Mouse (Mus musculus) C2C12 (cell line): Measurements from ENCODE around the gene Scgb1c1. TPM values are rescaled to one million over a fixed set of nuclear protein-coding genes. Genes with fewer than 3 reads are reported as not detected.

Experiments used
- H3K27me3 ChIP-seq: one replicate; pipeline ENCODE4 v1.6.1; 2011; ENCODE audit not compliant: control insufficient read depth, insufficient read depth, insufficient read length
- H3K36me3 ChIP-seq: one replicate; pipeline ENCODE4 v1.6.1; 2011; ENCODE audit not compliant: control insufficient read depth, insufficient read depth
- H3K4me3 ChIP-seq: one replicate; pipeline ENCODE4 v1.5.1; 2011; ENCODE audit warnings: mild to moderate bottlenecking, control low read depth; ENCODE audit not compliant: poor library complexity, insufficient read depth, severe bottlenecking
- H3K79me2 ChIP-seq: one replicate; pipeline ENCODE4 v1.6.1; 2011; ENCODE audit not compliant: control insufficient read depth, insufficient read depth
- H3K79me3 ChIP-seq: one replicate; pipeline ENCODE4 v1.6.1; 2011; ENCODE audit warnings: low read depth, control low read depth
- H3ac ChIP-seq: one replicate; pipeline ENCODE3; 2011; ENCODE audit warnings: low read depth; ENCODE audit not compliant: control insufficient read depth, insufficient read length
- CEBPB ChIP-seq: IDR thresholded peaks from one replicate; pipeline ENCODE4 v1.6.1; 2011; ENCODE audit warnings: low read depth, mild to moderate bottlenecking, control low read depth, moderate library complexity
- CTCF ChIP-seq: IDR thresholded peaks from one replicate; pipeline ENCODE4 v1.5.1; 2011; ENCODE audit not compliant: control insufficient read depth, insufficient read depth, insufficient read length
- FOSL1 ChIP-seq: IDR thresholded peaks from one replicate; pipeline ENCODE4 v1.8.0; 2011; ENCODE audit warnings: mild to moderate bottlenecking, low read length; ENCODE audit not compliant: poor library complexity, insufficient read depth, severe bottlenecking
- MAX ChIP-seq: IDR thresholded peaks from one replicate; pipeline ENCODE4 v1.6.1; 2011; ENCODE audit warnings: mild to moderate bottlenecking, control low read depth
- MYOD1 ChIP-seq: IDR thresholded peaks from one replicate; pipeline ENCODE4 v1.6.1; 2011; ENCODE audit warnings: low read depth; ENCODE audit not compliant: control insufficient read depth, insufficient read length
- MYOG ChIP-seq: IDR thresholded peaks from one replicate; pipeline ENCODE4 v1.6.1; 2011; ENCODE audit not compliant: control insufficient read depth, insufficient read length; ENCODE audit errors: extremely low read depth
- USF1 ChIP-seq: IDR thresholded peaks from one replicate; pipeline ENCODE4 v1.6.1; 2011; ENCODE audit warnings: low read depth, mild to moderate bottlenecking, control low read depth, moderate library complexity
- polyA plus RNA-seq: library from polyadenylated mRNA; unstranded; fragments of >200 nt; fragmentation: generic; extraction: Trizol; gene quantifications from one replicate; pipeline ENCODE4 v1.2.1, GENCODE M21; 2012; ENCODE audit warnings: missing spikeins

Scgb1c1 gene
- polyA plus RNA-seq, 1 experiment, result not detected

DNA sequence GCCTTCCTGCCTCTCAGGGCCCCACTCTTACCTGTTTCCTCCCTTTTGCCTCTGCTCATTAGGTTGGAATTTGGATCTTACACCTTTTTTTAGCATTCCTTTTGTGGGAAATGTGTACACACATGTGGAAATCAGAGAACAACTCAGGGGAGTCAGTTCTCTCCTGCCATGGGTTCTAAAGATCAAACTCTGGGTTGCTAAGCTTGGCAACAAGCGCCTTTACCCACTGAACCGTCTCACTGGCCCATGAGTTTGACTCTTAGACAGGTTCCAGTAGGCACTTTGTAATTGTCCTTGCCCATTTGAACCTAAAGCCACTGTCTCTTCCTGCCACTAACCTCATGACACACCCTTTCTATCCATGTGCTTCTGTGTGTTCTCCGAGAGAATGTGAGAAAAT, 49.3 kb downstream of the Scgb1c1 start:
- H3K27me3 ChIP-seq, result no peaks in the 10 kb centered on the region
- H3ac ChIP-seq, result no peak overlapping the region
- TF ChIP-seq CEBPB, result no peak
- TF ChIP-seq MAX, result no peak
- TF ChIP-seq MYOG, result no peak
- TF ChIP-seq USF1, result no peak
- TF ChIP-seq CTCF, result no peak
- TF ChIP-seq MYOD1, result no peak
- no peak for TF ChIP-seq FOSL1
- no peak overlapping the region for H3K4me3 ChIP-seq
- H3K79me2 ChIP-seq, result no peaks in the 10 kb centered on the region
- H3K79me3 ChIP-seq, result no peaks in the 10 kb centered on the region
- H3K36me3 ChIP-seq, result peaks cover 60% of the 10 kb centered on the region

Other genes with a start within 250 kb of the Scgb1c1 start
- not detected for gene Olfr46, start 244.3 kb upstream of the Scgb1c1 start, polyA plus RNA-seq
- gene Olfr61, start 216.6 kb upstream of the Scgb1c1 start, polyA plus RNA-seq, result not detected
- gene Olfr53, start 199.1 kb upstream of the Scgb1c1 start, polyA plus RNA-seq, result not detected
- gene Olfr539, start 185.6 kb upstream of the Scgb1c1 start, polyA plus RNA-seq, result not detected
- not detected for gene Olfr45, start 163.6 kb upstream of the Scgb1c1 start, polyA plus RNA-seq
- gene Olfr541, start 148.3 kb upstream of the Scgb1c1 start, polyA plus RNA-seq, result not detected
- gene Cyp2e1, start 81.8 kb upstream of the Scgb1c1 start, polyA plus RNA-seq, result not detected
- not detected for gene Syce1, start 57.7 kb upstream of the Scgb1c1 start, polyA plus RNA-seq
- gene Zfp941, start 23.4 kb upstream of the Scgb1c1 start, polyA plus RNA-seq, result 0.18 TPM
- gene Urah, start 10.5 kb upstream of the Scgb1c1 start, polyA plus RNA-seq, result not detected
- 0.02 TPM for gene Odf3, start 2.3 kb downstream of the Scgb1c1 start, polyA plus RNA-seq
- not detected for gene Gm45785, start 10.8 kb downstream of the Scgb1c1 start, polyA plus RNA-seq
- 59.3 TPM for gene Ric8a, start 11.4 kb downstream of the Scgb1c1 start, polyA plus RNA-seq
- gene Bet1l, start 12.0 kb downstream of the Scgb1c1 start, polyA plus RNA-seq, result 19.9 TPM
- 211 TPM for gene Psmd13, start 36.4 kb downstream of the Scgb1c1 start, polyA plus RNA-seq
- gene Sirt3, start 36.8 kb downstream of the Scgb1c1 start, polyA plus RNA-seq, result 17.4 TPM
- gene Cox8b, start 54.9 kb downstream of the Scgb1c1 start, polyA plus RNA-seq, result 0.81 TPM
- gene Nlrp6, start 75.4 kb downstream of the Scgb1c1 start, polyA plus RNA-seq, result 0.01 TPM
- gene Pgghg, start 95.8 kb downstream of the Scgb1c1 start, polyA plus RNA-seq, result 12.2 TPM
- 0.44 TPM for gene Ifitm5, start 104.7 kb downstream of the Scgb1c1 start, polyA plus RNA-seq
- not detected for gene Gm45717, start 110.4 kb downstream of the Scgb1c1 start, polyA plus RNA-seq
- gene Ifitm2, start 110.4 kb downstream of the Scgb1c1 start, polyA plus RNA-seq, result 609 TPM
- 60.7 TPM for gene Ifitm1, start 121.7 kb downstream of the Scgb1c1 start, polyA plus RNA-seq
- gene Ifitm3, start 165.2 kb downstream of the Scgb1c1 start, polyA plus RNA-seq, result 956 TPM
- gene Ifitm6, start 172.4 kb downstream of the Scgb1c1 start, polyA plus RNA-seq, result 1.3 TPM
- not detected for gene Gm17387, start 183.6 kb downstream of the Scgb1c1 start, polyA plus RNA-seq
- 4.0 TPM for gene B4galnt4, start 215.6 kb downstream of the Scgb1c1 start, polyA plus RNA-seq
- 0.88 TPM for gene Pkp3, start 232.7 kb downstream of the Scgb1c1 start, polyA plus RNA-seq